Mouse (Mus musculus) intestine, postnatal 0 days (tissue): ENCODE results near the gene Plekhg5. TPM values are rescaled to one million over a fixed set of nuclear protein-coding genes. Genes with fewer than 3 reads are reported as not detected.

Experiments
- ATAC-seq: fragments of 200-750 bp; cut with Nextera tagmentation; 2 replicates; pipeline ENCODE4 v1.8.0; 2017; ENCODE audit warnings: mild to moderate bottlenecking, moderate TSS enrichment, moderate library complexity
- H3K27ac ChIP-seq: fragments of 300-500 bp; sonication (generic); 2 replicates; pipeline ENCODE4 v1.5.1; 2014; ENCODE audit warnings: mild to moderate bottlenecking, low read depth, low read length, moderate library complexity
- H3K27me3 ChIP-seq: fragments of 300-500 bp; sonication (generic); replicated peaks from 2 replicates; pipeline ENCODE4 v1.6.1; 2014; ENCODE audit warnings: low read length, mixed read lengths; ENCODE audit not compliant: control insufficient read depth, insufficient read depth
- H3K36me3 ChIP-seq: fragments of 300-500 bp; sonication (generic); 2 replicates; pipeline ENCODE4 v1.6.1; 2014; ENCODE audit warnings: mild to moderate bottlenecking, moderate library complexity; ENCODE audit not compliant: control insufficient read depth, insufficient read depth
- H3K4me1 ChIP-seq: fragments of 300-500 bp; sonication (generic); replicated peaks from 2 replicates; pipeline ENCODE4 v1.6.1; 2014; ENCODE audit warnings: antibody characterized with exemption, low read length, mixed read lengths; ENCODE audit not compliant: control insufficient read depth, insufficient read depth
- H3K4me2 ChIP-seq: fragments of 300-500 bp; sonication (generic); replicated peaks from 2 replicates; pipeline ENCODE4 v1.6.1; 2014; ENCODE audit warnings: low read depth, mild to moderate bottlenecking, moderate library complexity
- H3K4me3 ChIP-seq: fragments of 300-500 bp; sonication (generic); 2 replicates; pipeline ENCODE4 v1.5.1; 2014; ENCODE audit warnings: low read depth, low read length
- H3K9ac ChIP-seq: fragments of 300-500 bp; sonication (generic); 2 replicates; pipeline ENCODE4 v1.6.1; 2014; ENCODE audit warnings: mild to moderate bottlenecking, low read depth, low read length
- H3K9me3 ChIP-seq: fragments of 300-500 bp; sonication (generic); 2 replicates; pipeline ENCODE4 v1.6.1; 2016; ENCODE audit warnings: mixed run types; ENCODE audit not compliant: control insufficient read depth
- CTCF ChIP-seq: sonication (generic); IDR thresholded peaks from 2 replicates; pipeline ENCODE4 v1.5.1; 2016; ENCODE audit warnings: low read depth, mild to moderate bottlenecking, control low read depth, antibody characterized with exemption, moderate library complexity
- WGBS: fragments of 180-500 bp; shearing (Covaris S2); extraction: QIAGEN DNeasy Blood & Tissue Kit; methylation state at CpG from one replicate; pipeline ENCODE4 v1.1.7; 2014; 5-methylcytosine and 5-hydroxymethylcytosine counted together
- polyA plus RNA-seq: library from polyadenylated mRNA; unstranded; fragments of >200 nt; fragmentation: Nextera tagmentation; extraction: Ambion mirVana; gene quantifications from 2 replicates; pipeline ENCODE4 v1.2.1, GENCODE M21; 2015

Gene Plekhg5
- polyA plus RNA-seq, 1 experiment from 2014 or later = 14.0 TPM

- H3K9ac ChIP-seq = no peak overlapping the region
- 75% methylated on average over 11 of the region's 11 CpGs for WGBS
- H3K4me1 ChIP-seq = no peaks in the 10 kb centered on the region
- no peaks in the 10 kb centered on the region for H3K27me3 ChIP-seq
- H3K36me3 ChIP-seq = peaks cover 30% of the 10 kb centered on the region
- no peaks in the 10 kb centered on the region for H3K9me3 ChIP-seq
- H3K4me3 ChIP-seq = no peak overlapping the region
- no peak for ATAC-seq
- no peak for TF ChIP-seq CTCF
- H3K27ac ChIP-seq = no peak overlapping the region
- no peak overlapping the region for H3K4me2 ChIP-seq
These were observed 28.2 kb downstream of the Plekhg5 start for GRCm38 (mm10) chr4:152100541-152100940.

- H3K36me3 ChIP-seq = peaks cover 36% of the 10 kb centered on the region
- WGBS = 72% methylated on average over 7 of the region's 7 CpGs
- H3K9me3 ChIP-seq = no peaks in the 10 kb centered on the region
- no peaks in the 10 kb centered on the region for H3K4me1 ChIP-seq
- ATAC-seq = no peak
- TF ChIP-seq CTCF = no peak
- no peak overlapping the region for H3K9ac ChIP-seq
- H3K4me3 ChIP-seq = no peak overlapping the region
- H3K27ac ChIP-seq = no peak overlapping the region
- H3K27me3 ChIP-seq = no peaks in the 10 kb centered on the region
- H3K4me2 ChIP-seq = no peak overlapping the region
These were observed 28.9 kb downstream of the Plekhg5 start for GRCm38 (mm10) chr4:152101081-152101653.

- Histone ChIP-seq H3K4me1 (no peaks in the 10 kb centered on the region), H3K27ac (no peak overlapping the region), H3K9ac (no peak overlapping the region), H3K27me3 (no peaks in the 10 kb centered on the region), H3K4me3 (no peak overlapping the region), H3K36me3 (peaks cover 42% of the 10 kb centered on the region), H3K9me3 (no peaks in the 10 kb centered on the region), H3K4me2 (no peak overlapping the region)
- WGBS = 94% methylated on average over 16 of the region's 16 CpGs
- no peak for TF ChIP-seq CTCF
- ATAC-seq = no peak
These were observed 29.6 kb downstream of the Plekhg5 start for GRCm38 (mm10) chr4:152101921-152102320.

GRCm38 (mm10) chr4:152103025-152103424 lies 30.7 kb downstream of the Plekhg5 start:
- Histone ChIP-seq H3K9ac (no peak overlapping the region), H3K27ac (no peak overlapping the region), H3K36me3 (peaks cover 49% of the 10 kb centered on the region), H3K9me3 (no peaks in the 10 kb centered on the region), H3K27me3 (no peaks in the 10 kb centered on the region), H3K4me1 (no peaks in the 10 kb centered on the region; the same call in 1 of the 2 replicates), H3K4me2 (no peak overlapping the region), H3K4me3 (no peak overlapping the region)
- 41% methylated on average over 7 of the region's 7 CpGs for WGBS
- ATAC-seq = no peak
- TF ChIP-seq CTCF = peak; percentile 92

GRCm38 (mm10) chr4:152106746-152107145 lies 34.4 kb downstream of the Plekhg5 start:
- no peak for ATAC-seq
- no peaks in the 10 kb centered on the region for H3K27me3 ChIP-seq
- no peak overlapping the region for H3K4me3 ChIP-seq
- no peaks in the 10 kb centered on the region for H3K9me3 ChIP-seq
- TF ChIP-seq CTCF = peak; percentile 56
- 68% methylated on average over 9 of the region's 9 CpGs for WGBS
- H3K4me2 ChIP-seq = no peak overlapping the region; the same call in 1 of the 2 replicates
- no peak overlapping the region for H3K27ac ChIP-seq
- peaks cover 82% of the 10 kb centered on the region for H3K36me3 ChIP-seq
- H3K9ac ChIP-seq = no peak overlapping the region
- H3K4me1 ChIP-seq = no peaks in the 10 kb centered on the region; the same call in 1 of the 2 replicates

- Histone ChIP-seq H3K36me3 (peaks cover 80% of the 10 kb centered on the region), H3K9ac (no peak overlapping the region), H3K9me3 (no peaks in the 10 kb centered on the region), H3K4me2 (peak overlapping the region; percentile 70), H3K4me1 (no peaks in the 10 kb centered on the region; the same call in 1 of the 2 replicates), H3K27ac (peak overlapping the region; percentile 46), H3K27me3 (no peaks in the 10 kb centered on the region), H3K4me3 (peak overlapping the region; percentile 36)
- TF ChIP-seq CTCF = no peak
- 17% methylated on average over 23 of the region's 24 CpGs for WGBS
- peak; percentile 68 for ATAC-seq
These were observed 35.2 kb downstream of the Plekhg5 start for GRCm38 (mm10) chr4:152107493-152107892.
